Mouse (Mus musculus) lung, embryonic 15.5 days (tissue): Measurements from ENCODE around the gene Upk3bl. TPM values are rescaled to one million over a fixed set of nuclear protein-coding genes. Genes with fewer than 3 reads are reported as not detected.
"Not testable (repeated sequence)": the region's sequence is repeated elsewhere in the genome, so short reads cannot be mapped to it uniquely, and the experiment has no call there.

Experiments
- ATAC-seq: fragments of 200-750 bp; cut with Nextera tagmentation; 2 replicates; pipeline ENCODE4 v1.8.0; 2017; ENCODE audit warnings: moderate number of reproducible peaks, borderline replicate concordance; ENCODE audit not compliant: low FRiP score, low TSS enrichment; ENCODE audit errors: extremely low read depth
- H3K27ac ChIP-seq: fragments of 300-500 bp; sonication (generic); 2 replicates; pipeline ENCODE4 v1.5.1; 2015; ENCODE audit warnings: moderate library complexity, mild to moderate bottlenecking, inconsistent platforms
- H3K27me3 ChIP-seq: fragments of 300-500 bp; sonication (generic); 2 replicates; pipeline ENCODE4 v1.6.1; 2015; ENCODE audit warnings: inconsistent platforms
- H3K36me3 ChIP-seq: fragments of 300-500 bp; sonication (generic); 2 replicates; pipeline ENCODE4 v1.6.1; 2015; ENCODE audit warnings: inconsistent platforms
- H3K4me1 ChIP-seq: fragments of 300-500 bp; sonication (generic); 2 replicates; pipeline ENCODE4 v1.6.1; 2015; ENCODE audit warnings: inconsistent platforms
- H3K4me2 ChIP-seq: fragments of 300-500 bp; sonication (generic); 2 replicates; pipeline ENCODE4 v1.6.1; 2015; ENCODE audit warnings: inconsistent platforms, mild to moderate bottlenecking, moderate library complexity
- H3K4me3 ChIP-seq: fragments of 300-500 bp; sonication (generic); 2 replicates; pipeline ENCODE4 v1.5.1; 2015; ENCODE audit warnings: mild to moderate bottlenecking, inconsistent platforms
- H3K9ac ChIP-seq: fragments of 300-500 bp; sonication (generic); 2 replicates; pipeline ENCODE4 v1.6.1; 2015; ENCODE audit warnings: inconsistent platforms
- H3K9me3 ChIP-seq: fragments of 300-500 bp; sonication (generic); 2 replicates; pipeline ENCODE4 v1.6.1; 2016; ENCODE audit warnings: inconsistent platforms
- whole genome bisulfite sequencing: fragments of 180-500 bp; shearing (Covaris S2); methylation state at CpG from one replicate; pipeline ENCODE4 v1.1.7; 2015; 5-methylcytosine and 5-hydroxymethylcytosine counted together
- polyA plus RNA-seq: library from polyadenylated mRNA; unstranded; fragments of >200 nt; fragmentation: Nextera tagmentation; extraction: Ambion mirVana; gene quantifications from 2 replicates; pipeline ENCODE4 v1.2.1, GENCODE M21; 2015

Gene Upk3bl
- polyA plus RNA-seq, 1 experiment from 2014 or later, result 5.1 TPM

DNA sequence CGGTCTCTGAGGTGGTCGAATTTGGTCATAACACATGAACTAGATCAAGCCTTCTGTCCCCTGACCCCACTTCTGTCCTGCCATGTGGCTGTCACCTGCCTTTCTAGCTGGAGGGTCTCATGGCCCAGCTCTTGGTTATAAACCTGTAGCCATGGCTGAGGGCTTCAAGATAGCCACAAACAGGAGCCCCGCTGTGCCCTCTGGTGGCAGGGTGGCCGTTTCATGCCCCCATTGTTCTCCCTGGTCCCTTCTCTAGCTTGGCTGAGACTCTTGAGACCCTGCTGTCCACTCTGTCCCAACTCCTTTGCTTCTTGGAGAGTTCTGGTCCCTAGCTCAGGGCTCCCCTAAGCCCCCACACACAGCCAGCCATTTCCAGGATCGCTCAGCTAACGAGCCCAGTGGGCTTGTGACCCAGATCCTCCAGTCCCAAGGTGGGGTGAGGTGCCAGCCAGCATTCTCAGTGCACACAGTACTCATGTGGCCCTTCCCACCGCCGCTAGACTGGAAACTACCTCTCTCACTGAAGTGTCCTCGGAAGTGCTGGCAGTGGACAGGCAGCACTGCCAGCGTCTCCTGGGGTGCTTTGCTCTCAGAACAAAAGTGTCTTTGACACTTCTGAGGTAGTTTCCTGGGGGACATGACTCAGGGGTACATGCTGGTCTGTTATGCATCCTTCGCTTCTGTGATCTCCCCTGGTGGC is 26.5 kb upstream of the Upk3bl start:
- Histone ChIP-seq H3K27ac (peak overlapping the region; percentile 31; the same call in 1 of the 2 replicates), H3K27me3 (no peaks in the 10 kb centered on the region), H3K9ac (no peak overlapping the region), H3K4me2 (no peak overlapping the region), H3K4me3 (no peak overlapping the region), H3K4me1 (0 out of 2 replicates have a peak, but pooled peaks cover 4% of the 10 kb centered on the region), H3K36me3 (peaks cover 44% of the 10 kb centered on the region), H3K9me3 (no peaks in the 10 kb centered on the region)
- no peak for ATAC-seq
- WGBS, result 74% methylated on average over 11 of the region's 11 CpGs

DNA sequence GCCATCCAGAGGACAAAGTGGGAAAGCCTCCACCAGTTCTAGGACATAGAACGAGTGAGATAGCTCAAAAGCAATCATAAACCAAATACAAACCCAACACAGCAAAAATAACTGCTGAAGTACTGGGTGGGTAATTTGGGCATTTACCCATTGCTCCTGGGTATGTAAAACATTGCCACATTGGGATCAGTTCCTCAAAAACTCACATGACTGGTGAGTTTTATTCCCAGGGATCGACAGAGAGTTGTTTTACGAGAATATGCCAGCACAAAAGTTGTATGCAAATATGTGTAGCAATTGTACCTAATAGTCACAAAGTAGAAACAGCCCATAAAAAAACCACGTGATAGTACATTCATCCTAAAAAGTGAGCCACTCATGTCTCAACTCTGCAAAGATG is 19.4 kb upstream of the Upk3bl start:
- Histone ChIP-seq H3K9me3 (no peaks in the 10 kb centered on the region), H3K9ac (no peak overlapping the region), H3K4me3 (no peak overlapping the region), H3K27me3 (no peaks in the 10 kb centered on the region), H3K4me1 (no peaks in the 10 kb centered on the region), H3K4me2 (no peak overlapping the region), H3K27ac (no peak overlapping the region), H3K36me3 (peaks cover 22% of the 10 kb centered on the region; the same call in 1 of the 2 replicates)
- 77% methylated on average over 4 of the region's 4 CpGs for WGBS
- no peak for ATAC-seq

DNA sequence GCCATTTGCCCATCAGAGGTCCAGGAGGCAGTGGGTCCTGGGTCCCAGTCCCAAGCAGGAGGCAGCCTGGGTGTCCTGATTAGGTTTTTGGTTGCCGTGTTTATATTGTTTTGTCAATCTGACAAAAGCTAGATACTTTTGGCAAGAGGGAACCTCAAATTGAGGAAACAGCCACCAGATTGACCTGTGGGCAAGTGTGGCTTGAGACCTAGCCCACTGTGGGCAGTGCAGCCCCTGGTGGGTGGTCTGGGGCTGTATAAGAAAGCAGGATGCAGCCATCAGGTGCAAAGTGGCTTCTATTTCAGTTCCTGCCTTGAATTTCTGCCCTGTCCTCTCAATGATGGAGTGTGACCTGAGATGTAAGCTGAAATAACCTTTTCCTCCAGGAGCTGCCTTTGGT is 19.0 kb upstream of the Upk3bl start:
- WGBS, result 79% methylated on average over 1 of the region's 1 CpGs
- H3K4me3 ChIP-seq, result no peak overlapping the region
- no peaks in the 10 kb centered on the region for H3K9me3 ChIP-seq
- H3K36me3 ChIP-seq, result peaks cover 18% of the 10 kb centered on the region; the same call in 1 of the 2 replicates
- H3K27ac ChIP-seq, result no peak overlapping the region
- no peaks in the 10 kb centered on the region for H3K27me3 ChIP-seq
- no peaks in the 10 kb centered on the region for H3K4me1 ChIP-seq
- ATAC-seq, result no peak
- H3K4me2 ChIP-seq, result no peak overlapping the region
- H3K9ac ChIP-seq, result no peak overlapping the region

DNA sequence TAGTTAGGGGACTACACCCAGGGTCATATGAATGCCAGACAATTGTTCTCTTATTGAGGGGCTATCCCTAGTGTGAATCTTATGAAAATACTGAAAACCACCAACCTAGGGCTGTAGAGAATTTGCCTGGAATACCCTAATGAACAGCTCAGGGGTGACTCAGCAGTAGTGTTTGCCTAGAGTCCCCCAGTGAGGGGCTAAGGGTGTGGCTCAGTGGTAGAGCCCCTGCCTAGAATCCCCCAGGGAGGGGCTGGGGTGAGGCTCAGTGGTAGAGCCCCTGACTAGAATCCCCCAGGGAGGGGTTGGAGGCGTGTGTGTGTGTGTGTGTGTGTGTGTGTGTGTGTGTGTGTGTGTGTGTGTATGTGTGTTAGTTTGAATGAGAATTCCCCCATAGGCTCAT is 17.6 kb upstream of the Upk3bl start:
- no peaks in the 10 kb centered on the region for H3K9me3 ChIP-seq
- no peak overlapping the region for H3K9ac ChIP-seq
- ATAC-seq, result no peak
- no peak overlapping the region for H3K27ac ChIP-seq
- H3K4me1 ChIP-seq, result no peaks in the 10 kb centered on the region
- H3K4me3 ChIP-seq, result no peak overlapping the region
- WGBS, result 80% methylated on average over 1 of the region's 1 CpGs
- H3K4me2 ChIP-seq, result no peak overlapping the region
- H3K27me3 ChIP-seq, result no peaks in the 10 kb centered on the region
- 0 out of 2 replicates have a peak, but pooled peaks cover 6% of the 10 kb centered on the region for H3K36me3 ChIP-seq

DNA sequence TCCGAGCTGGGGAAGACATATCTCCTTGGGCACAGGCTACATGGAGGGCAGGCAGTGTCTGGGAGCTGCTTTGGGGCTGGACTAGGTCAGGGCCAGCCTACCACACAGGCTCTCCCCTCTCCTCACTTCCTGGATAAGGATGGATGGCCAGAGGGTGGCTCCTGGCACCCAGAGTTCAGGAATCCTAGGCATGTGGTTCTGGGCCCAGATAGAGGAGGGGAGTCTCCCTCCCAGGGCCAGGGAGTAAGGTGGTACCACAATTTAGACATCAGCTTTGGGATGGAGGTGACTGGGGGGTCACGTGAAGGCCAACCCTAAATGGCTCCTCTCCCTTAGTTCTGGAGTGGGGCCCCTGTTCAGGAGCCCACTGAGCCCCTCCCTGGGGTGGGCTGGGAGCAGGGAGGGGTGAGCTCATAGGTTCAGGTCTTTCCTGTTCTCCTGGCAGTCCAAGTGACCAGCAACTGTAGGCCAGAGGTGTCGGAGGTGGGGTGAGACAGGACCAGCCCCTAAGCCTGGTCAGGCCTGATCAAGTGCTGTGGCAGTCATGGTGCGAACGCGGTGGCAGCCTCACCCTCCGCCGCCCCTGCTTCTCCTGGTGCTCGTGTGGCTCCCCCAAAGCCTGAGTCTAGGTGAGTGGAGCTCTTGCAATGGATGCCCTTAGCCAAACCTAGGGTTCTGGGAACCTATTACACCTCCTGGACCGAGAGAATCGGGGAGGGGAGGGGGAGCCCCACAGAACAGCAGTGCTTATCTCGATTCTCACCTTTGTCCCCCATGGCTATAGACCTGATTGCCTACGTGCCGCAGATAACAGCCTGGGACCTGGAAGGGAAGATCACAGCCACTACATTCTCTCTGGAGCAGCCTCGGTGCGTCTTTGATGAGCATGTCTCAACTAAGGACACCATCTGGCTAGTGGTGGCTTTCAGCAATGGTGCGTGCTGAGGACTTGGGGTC is 15.8 kb upstream of the Upk3bl start, which contains the start of gene Upk3b:
Gene Upk3b (plus strand): TSS at position 239 of the 957 bp plus-strand sequence.
- 46% methylated on average over 17 of the region's 17 CpGs for WGBS
- H3K4me1 ChIP-seq, result no peaks in the 10 kb centered on the region
- no peaks in the 10 kb centered on the region for H3K27me3 ChIP-seq
- H3K4me3 ChIP-seq, result no peak within 1 kb of the TSS
- no peak within 1 kb of the TSS for H3K4me2 ChIP-seq
- no peak within 1 kb of the TSS for H3K9ac ChIP-seq
- no peaks in the 10 kb centered on the region for H3K36me3 ChIP-seq
- H3K27ac ChIP-seq, result no peak within 1 kb of the TSS
- H3K9me3 ChIP-seq, result no peaks in the 10 kb centered on the region
- ATAC-seq, result no peak

DNA sequence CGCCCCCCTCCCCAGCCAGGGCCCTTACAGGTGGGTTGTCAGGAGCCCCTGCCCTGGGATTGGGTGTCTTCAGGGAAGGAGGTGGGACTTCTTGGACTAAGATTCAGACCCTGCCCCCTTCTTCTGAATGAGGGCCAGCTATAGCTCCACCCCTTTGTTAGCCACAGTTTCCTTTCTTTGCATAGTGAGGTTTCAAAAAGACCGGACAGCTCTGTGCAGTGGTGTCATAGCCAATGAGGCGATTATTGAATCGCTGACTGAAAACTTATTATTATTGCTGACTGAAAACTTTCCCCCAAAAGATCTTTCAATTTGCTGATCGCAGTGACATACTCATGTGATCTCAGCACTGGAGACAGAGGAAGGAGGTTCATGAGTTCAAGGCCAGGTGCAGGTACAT is 14.1 kb upstream of the Upk3bl start:
- Histone ChIP-seq H3K27me3 (no peaks in the 10 kb centered on the region), H3K27ac (no peak overlapping the region), H3K4me3 (no peak overlapping the region), H3K9ac (no peak overlapping the region), H3K36me3 (no peaks in the 10 kb centered on the region), H3K9me3 (no peaks in the 10 kb centered on the region), H3K4me1 (no peaks in the 10 kb centered on the region), H3K4me2 (no peak overlapping the region)
- no peak for ATAC-seq
- 32% methylated on average over 5 of the region's 5 CpGs for WGBS

DNA sequence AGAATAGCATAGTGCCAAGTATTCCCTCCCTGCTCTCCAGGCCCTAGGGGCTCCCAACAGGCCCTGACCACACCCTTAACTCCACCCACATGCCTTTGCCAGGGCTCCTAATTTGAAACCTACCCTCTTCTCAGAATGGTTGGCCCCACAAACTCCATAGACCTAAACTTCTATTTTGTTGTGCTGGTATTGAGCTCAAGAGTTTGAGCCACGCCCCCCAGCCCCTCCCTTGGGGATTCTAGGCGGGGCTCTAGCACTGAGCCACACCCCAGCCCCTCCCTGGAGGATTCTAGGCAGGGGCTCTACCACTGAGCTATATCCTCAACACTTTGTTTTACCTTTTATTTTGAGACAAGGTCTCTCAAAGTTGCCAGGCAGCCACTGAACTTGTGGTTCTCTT is 13.0 kb upstream of the Upk3bl start:
- Histone ChIP-seq H3K27me3 (no peaks in the 10 kb centered on the region), H3K9ac (no peak overlapping the region), H3K27ac (no peak overlapping the region), H3K4me1 (no peaks in the 10 kb centered on the region), H3K4me2 (no peak overlapping the region), H3K36me3 (no peaks in the 10 kb centered on the region), H3K9me3 (no peaks in the 10 kb centered on the region), H3K4me3 (no peak overlapping the region)
- WGBS, result 31% methylated on average over 2 of the region's 2 CpGs
- ATAC-seq, result 0 out of 2 replicates have a peak, but pooled peaks have one; percentile 33

DNA sequence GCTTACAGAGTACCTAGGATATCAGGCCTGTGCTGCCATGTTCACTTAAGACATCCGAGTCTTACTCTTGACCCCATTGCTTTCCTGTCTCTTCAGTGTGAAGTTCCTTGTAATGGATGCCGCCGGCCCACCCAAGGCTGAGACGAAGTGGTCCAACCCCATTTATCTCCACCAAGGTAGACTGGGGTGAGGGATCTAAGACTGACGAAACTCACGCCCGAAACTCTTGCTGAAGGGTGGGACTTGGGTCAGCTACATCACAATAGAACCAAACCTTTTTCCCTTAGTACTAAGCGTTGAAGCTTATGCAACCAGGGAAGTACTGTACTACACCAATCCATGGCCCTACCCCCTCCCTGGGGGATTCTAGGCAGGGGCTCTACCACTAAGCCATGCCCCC is 12.6 kb upstream of the Upk3bl start:
- 92% methylated on average over 8 of the region's 8 CpGs for WGBS
- Histone ChIP-seq H3K9me3 (no peaks in the 10 kb centered on the region), H3K27ac (no peak overlapping the region), H3K27me3 (no peaks in the 10 kb centered on the region), H3K9ac (no peak overlapping the region), H3K4me2 (no peak overlapping the region), H3K4me1 (no peaks in the 10 kb centered on the region), H3K36me3 (no peaks in the 10 kb centered on the region), H3K4me3 (no peak overlapping the region)
- no peak for ATAC-seq

DNA sequence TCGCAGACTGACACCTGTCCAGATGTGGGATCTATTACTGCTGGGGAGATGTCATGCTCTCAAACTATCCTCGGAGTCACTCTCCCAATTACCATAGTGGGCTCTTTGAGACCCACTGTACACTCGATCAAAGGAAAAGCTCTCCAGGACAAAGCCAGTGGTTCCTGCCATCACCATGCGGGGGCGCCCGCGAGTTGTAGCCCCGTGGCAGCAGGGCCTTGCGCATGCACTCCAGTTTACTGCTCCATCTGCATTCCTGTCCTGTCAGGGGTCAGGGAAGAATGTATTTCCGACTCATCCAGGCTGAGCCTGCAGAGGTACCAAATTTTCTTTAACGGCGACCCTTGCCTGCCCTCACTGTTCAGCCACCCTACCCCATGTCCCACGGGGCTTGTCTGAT is 9.4 kb upstream of the Upk3bl start:
- Histone ChIP-seq H3K27ac (no peak overlapping the region), H3K27me3 (no peaks in the 10 kb centered on the region), H3K4me2 (no peak overlapping the region), H3K9me3 (no peaks in the 10 kb centered on the region), H3K36me3 (no peaks in the 10 kb centered on the region), H3K4me1 (no peaks in the 10 kb centered on the region), H3K4me3 (no peak overlapping the region), H3K9ac (no peak overlapping the region)
- 66% methylated on average over 13 of the region's 13 CpGs for WGBS
- ATAC-seq, result no peak

DNA sequence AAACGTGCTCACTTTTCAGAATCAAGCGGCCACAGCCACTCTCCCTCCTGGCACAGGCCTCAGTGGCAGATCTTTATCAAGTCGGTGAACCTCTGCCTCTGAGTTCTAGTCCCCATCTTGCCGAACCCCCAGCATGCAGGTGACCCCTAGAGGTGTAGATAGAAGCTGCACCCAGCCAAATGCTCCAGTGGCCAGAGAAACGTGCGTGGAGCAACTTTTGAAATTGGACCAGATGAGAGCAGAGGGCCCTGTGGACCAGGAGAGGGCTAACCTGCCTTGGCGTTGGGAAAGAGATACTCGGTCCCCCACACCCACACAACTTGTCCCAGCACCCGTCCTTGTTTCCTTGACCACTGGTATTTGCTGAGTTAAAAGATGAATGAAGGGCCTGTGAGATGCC is 8.9 kb upstream of the Upk3bl start:
- no peaks in the 10 kb centered on the region for H3K4me1 ChIP-seq
- H3K9ac ChIP-seq, result no peak overlapping the region
- H3K4me2 ChIP-seq, result no peak overlapping the region
- H3K9me3 ChIP-seq, result no peaks in the 10 kb centered on the region
- no peak for ATAC-seq
- WGBS, result 30% methylated on average over 9 of the region's 9 CpGs
- no peak overlapping the region for H3K27ac ChIP-seq
- H3K4me3 ChIP-seq, result no peak overlapping the region
- no peaks in the 10 kb centered on the region for H3K36me3 ChIP-seq
- no peaks in the 10 kb centered on the region for H3K27me3 ChIP-seq

DNA sequence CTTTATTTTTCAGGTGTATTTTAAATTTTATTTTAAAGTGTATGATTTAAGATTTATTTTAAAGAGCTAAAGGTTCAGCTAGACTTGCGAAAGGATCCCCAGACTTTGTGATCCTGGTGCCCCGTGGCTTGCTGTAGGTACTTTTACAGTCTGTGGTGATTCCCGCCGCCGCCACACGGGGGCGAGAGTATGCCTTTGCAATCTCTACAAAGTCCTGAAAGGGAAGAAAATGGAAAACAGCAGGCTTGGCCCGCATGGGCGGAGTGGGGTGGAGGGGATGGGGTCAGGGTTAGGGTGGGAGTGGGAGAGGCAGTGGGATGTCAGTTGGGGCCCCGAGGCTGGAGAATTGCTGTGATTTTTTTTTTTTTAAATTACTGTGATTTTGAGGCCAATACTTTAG is 8.3 kb upstream of the Upk3bl start:
- H3K27me3 ChIP-seq, result no peaks in the 10 kb centered on the region
- no peaks in the 10 kb centered on the region for H3K4me1 ChIP-seq
- no peak overlapping the region for H3K4me2 ChIP-seq
- no peaks in the 10 kb centered on the region for H3K9me3 ChIP-seq
- no peak for ATAC-seq
- H3K36me3 ChIP-seq, result no peaks in the 10 kb centered on the region
- no peak overlapping the region for H3K4me3 ChIP-seq
- WGBS, result 2% methylated on average over 10 of the region's 10 CpGs
- no peak overlapping the region for H3K27ac ChIP-seq
- no peak overlapping the region for H3K9ac ChIP-seq

DNA sequence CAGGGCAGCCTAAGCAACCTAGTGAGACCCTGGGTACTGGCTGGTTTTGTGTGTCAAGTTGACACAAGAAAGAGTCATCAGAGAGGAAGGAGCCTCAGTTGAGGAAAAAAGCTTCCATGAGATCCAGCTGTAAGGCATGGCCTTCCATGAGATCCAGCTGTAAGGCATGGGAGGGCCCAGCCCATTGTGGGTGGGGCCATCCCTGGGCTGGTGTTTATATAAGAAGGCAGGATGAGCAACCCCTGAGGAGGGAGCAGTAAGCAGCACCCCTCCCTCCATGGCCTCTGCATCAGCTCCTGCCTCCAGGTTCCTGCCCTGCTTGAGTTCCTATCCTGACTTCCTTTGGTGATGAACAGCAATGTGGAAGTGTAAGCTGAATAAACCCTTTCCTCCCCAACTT is 5.8 kb upstream of the Upk3bl start:
- H3K27me3 ChIP-seq, H3K36me3 ChIP-seq, H3K27ac ChIP-seq, H3K4me3 ChIP-seq, H3K9ac ChIP-seq, H3K4me2 ChIP-seq, H3K9me3 ChIP-seq, ATAC-seq: not testable (repeated sequence)
- H3K4me1 ChIP-seq, result peaks cover 13% of the 10 kb centered on the region
